Mouse (Mus musculus) heart, embryonic 12.5 days (tissue): Measurements from ENCODE around the gene Cygb. TPM values are rescaled to one million over a fixed set of nuclear protein-coding genes. Genes with fewer than 3 reads are reported as not detected.
"Not testable (repeated sequence)": the region's sequence is repeated elsewhere in the genome, so short reads cannot be mapped to it uniquely, and the experiment has no call there.

Experiments
- ATAC-seq: fragments of 200-750 bp; cut with Nextera tagmentation; 2 replicates; pipeline ENCODE4 v1.8.0; 2017; ENCODE audit warnings: moderate TSS enrichment, moderate library complexity; ENCODE audit not compliant: insufficient number of reproducible peaks, low FRiP score
- H3K27ac ChIP-seq: fragments of 300-500 bp; sonication (generic); 2 replicates; pipeline ENCODE4 v1.5.1; 2016; ENCODE audit warnings: mild to moderate bottlenecking, moderate library complexity; ENCODE audit not compliant: poor library complexity, severe bottlenecking
- H3K27me3 ChIP-seq: fragments of 300-500 bp; sonication (generic); replicated peaks from 2 replicates; pipeline ENCODE4 v1.6.1; 2016; ENCODE audit warnings: mild to moderate bottlenecking, moderate library complexity
- H3K36me3 ChIP-seq: fragments of 300-500 bp; sonication (generic); 2 replicates; pipeline ENCODE4 v1.6.1; 2016; ENCODE audit warnings: mild to moderate bottlenecking, moderate library complexity
- H3K4me1 ChIP-seq: fragments of 300-500 bp; sonication (generic); replicated peaks from 2 replicates; pipeline ENCODE4 v1.6.1; 2016; ENCODE audit warnings: mild to moderate bottlenecking
- H3K4me2 ChIP-seq: fragments of 300-500 bp; sonication (generic); 2 replicates; pipeline ENCODE4 v1.6.1; 2016; ENCODE audit warnings: mild to moderate bottlenecking, moderate library complexity
- H3K4me3 ChIP-seq: fragments of 300-500 bp; sonication (generic); 2 replicates; pipeline ENCODE4 v1.5.1; 2016; ENCODE audit warnings: mild to moderate bottlenecking
- H3K9ac ChIP-seq: fragments of 300-500 bp; sonication (generic); 2 replicates; pipeline ENCODE4 v1.6.1; 2016; ENCODE audit warnings: mild to moderate bottlenecking, moderate library complexity
- H3K9me3 ChIP-seq: fragments of 300-500 bp; sonication (generic); replicated peaks from 2 replicates; pipeline ENCODE4 v1.6.1; 2016; ENCODE audit warnings: mild to moderate bottlenecking, moderate library complexity
- WGBS: fragments of 180-500 bp; shearing (Covaris S2); methylation state at CpG from one replicate; pipeline ENCODE4 v1.1.7; 2016; 5-methylcytosine and 5-hydroxymethylcytosine counted together
- polyA plus RNA-seq: library from polyadenylated mRNA; unstranded; fragments of >200 nt; fragmentation: Nextera tagmentation; extraction: Ambion mirVana; gene quantifications from 2 replicates; pipeline ENCODE4 v1.2.1, GENCODE M21; 2016

The Cygb gene
- polyA plus RNA-seq, 1 experiment from 2014 or later: 1.4 TPM

DNA sequence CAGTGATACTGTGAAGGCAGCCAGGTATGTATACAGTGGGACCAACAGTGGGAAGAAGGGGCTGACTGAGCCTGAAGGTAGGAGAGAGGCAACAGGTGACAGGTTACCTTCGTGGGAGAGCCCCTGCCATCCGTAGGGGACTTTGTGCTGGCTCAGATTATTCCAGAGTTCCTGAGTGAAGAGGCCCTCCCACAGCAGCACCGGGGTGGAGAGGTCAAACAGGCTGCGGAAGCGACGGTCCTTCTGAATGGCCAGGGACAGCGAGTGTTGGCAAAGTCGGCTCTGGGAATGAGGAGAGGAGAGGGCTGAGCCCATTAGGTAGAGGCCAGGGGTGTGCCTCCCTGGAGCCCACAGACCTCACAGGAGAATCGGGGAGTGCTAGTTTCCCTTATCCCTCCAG is 31.6 kb upstream of the Cygb start:
- Histone ChIP-seq H3K9ac (no peak overlapping the region), H3K4me3 (no peak overlapping the region), H3K4me2 (no peak overlapping the region), H3K4me1 (no peaks in the 10 kb centered on the region), H3K36me3 (peaks cover 30% of the 10 kb centered on the region; the same call in 1 of the 2 replicates), H3K27me3 (no peaks in the 10 kb centered on the region), H3K9me3 (no peaks in the 10 kb centered on the region), H3K27ac (no peak overlapping the region)
- 72% methylated on average over 9 of the region's 9 CpGs for WGBS
- ATAC-seq: no peak

DNA sequence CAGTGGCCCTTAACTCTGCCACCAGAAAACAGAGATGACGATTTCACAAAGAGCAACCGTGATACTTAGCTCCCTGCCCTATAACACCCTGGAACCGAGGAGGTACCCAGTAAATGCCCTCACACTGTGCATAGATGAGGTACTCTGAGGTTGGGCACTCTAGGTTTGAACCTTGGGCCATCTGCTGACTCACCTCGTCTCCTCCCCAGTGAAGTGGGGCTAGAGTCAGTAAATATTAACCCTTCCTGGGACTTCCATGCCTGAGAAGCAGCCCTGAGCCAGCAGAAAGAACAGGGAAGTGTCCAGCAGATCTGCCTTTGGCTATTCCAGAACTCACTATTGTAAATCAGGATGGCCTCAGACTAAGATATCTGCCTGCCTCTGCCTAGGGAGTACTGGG is 29.7 kb upstream of the Cygb start:
- WGBS: 83% methylated on average over 4 of the region's 4 CpGs
- no peak for ATAC-seq

DNA sequence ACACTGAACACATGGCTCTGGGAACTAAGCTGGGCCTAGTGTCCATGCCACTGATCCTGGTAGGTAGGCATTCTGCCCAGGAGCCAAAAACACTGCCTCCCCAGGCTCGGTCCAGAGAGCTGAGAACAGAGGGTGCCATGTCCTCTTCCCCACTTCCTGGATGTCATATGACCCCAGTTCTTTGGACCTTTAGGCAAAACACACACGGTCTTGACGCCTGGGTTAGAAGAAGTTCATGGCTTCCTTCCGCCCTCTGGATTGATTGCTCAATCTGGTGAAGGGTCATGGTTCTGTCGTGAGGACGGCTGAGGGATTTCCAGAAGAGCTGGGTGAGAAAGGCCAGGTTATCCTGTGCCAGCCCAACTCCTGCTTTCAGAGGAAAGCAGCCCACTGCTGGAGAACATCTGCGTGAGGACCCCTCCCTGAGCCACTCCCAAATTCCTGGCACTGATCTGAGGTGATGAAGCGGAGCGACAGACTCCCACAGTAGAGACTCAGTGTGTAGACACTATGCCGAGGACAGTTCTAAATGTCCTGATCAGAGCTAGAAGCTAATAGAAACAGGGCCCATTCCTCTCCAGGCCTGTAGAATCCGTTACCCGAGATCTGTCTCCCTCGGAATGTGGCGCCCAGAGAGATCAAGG is 28.5 kb upstream of the Cygb start:
- H3K4me1 ChIP-seq: no peaks in the 10 kb centered on the region
- H3K4me2 ChIP-seq: no peak overlapping the region
- ATAC-seq: no peak
- 74% methylated on average over 14 of the region's 14 CpGs for WGBS
- no peaks in the 10 kb centered on the region for H3K9me3 ChIP-seq
- no peak overlapping the region for H3K27ac ChIP-seq
- no peaks in the 10 kb centered on the region for H3K27me3 ChIP-seq
- peaks cover 44% of the 10 kb centered on the region for H3K36me3 ChIP-seq
- H3K4me3 ChIP-seq: no peak overlapping the region
- H3K9ac ChIP-seq: no peak overlapping the region

More for the DNA sequence above, 29.7 kb upstream of the Cygb start:
- no peak overlapping the region for H3K4me2 ChIP-seq
- H3K36me3 ChIP-seq: peaks cover 36% of the 10 kb centered on the region
- H3K27ac ChIP-seq: no peak overlapping the region
- no peak overlapping the region for H3K9ac ChIP-seq
- no peaks in the 10 kb centered on the region for H3K27me3 ChIP-seq
- no peaks in the 10 kb centered on the region for H3K9me3 ChIP-seq
- no peaks in the 10 kb centered on the region for H3K4me1 ChIP-seq
- H3K4me3 ChIP-seq: no peak overlapping the region

DNA sequence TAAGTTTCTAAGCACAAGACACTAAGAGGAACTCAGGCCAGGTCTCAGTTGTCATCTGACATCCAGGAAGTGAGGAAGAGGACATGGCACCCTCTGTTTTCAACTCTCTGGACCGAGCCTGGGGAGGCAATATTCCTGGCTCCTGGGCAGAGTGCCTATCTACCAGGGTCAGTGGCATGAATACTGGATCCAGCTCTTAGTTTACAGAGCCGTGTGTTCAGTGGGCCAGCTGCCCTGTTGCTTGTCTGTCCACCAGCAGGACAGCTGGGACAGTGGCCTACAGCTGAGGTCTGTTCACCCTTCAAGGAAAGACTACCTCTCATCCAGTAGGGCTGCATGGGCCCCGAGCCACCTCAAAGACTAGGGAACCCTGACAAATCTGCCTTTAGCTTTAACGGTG is 27.0 kb upstream of the Cygb start:
- Histone ChIP-seq H3K27me3 (no peaks in the 10 kb centered on the region), H3K4me1 (no peaks in the 10 kb centered on the region), H3K9me3 (no peaks in the 10 kb centered on the region), H3K4me2 (no peak overlapping the region), H3K36me3 (peaks cover 57% of the 10 kb centered on the region), H3K4me3 (no peak overlapping the region), H3K9ac (no peak overlapping the region), H3K27ac (no peak overlapping the region)
- ATAC-seq: no peak
- 81% methylated on average over 4 of the region's 4 CpGs for WGBS

DNA sequence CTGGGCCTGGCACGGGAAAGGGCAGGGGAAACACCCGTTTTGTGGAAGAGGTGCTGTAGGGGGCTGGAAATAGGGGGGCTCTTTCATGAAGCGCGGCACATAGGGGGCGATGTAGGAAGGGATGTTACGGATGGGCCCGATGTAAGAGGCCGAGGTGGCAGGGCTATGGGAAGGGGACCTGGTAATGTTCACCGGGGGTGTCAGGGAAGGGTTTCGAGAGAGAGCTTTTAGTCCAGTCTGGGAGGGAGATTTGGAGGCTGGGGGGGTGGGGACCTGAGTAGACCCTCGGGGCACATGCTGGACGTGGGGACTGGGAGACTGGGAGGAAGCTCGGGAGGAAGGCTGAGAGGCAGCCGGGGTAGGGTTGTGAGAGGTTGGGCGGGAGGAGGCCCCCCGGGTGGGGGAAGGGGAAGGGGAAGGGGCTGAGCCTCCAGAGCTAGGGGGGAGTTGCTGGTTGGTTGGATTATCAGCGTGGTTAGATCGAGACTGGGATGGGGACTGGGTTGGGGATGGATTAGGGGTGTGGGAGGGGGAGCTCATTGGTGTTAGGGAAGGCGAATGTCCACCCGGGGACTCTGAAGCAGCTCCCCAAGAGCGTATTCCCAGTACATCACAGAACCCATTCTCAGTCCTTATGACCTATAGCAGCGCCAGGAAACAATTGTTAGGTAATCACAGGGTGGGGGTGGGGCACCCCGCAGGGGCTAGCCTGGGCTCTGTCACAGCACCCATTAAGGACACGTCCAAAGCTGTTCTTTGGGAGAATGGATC is 26.4 kb upstream of the Cygb start:
- Histone ChIP-seq H3K9ac (no peak overlapping the region), H3K36me3 (peaks cover 64% of the 10 kb centered on the region), H3K4me3 (no peak overlapping the region), H3K27me3 (no peaks in the 10 kb centered on the region), H3K9me3 (no peaks in the 10 kb centered on the region), H3K27ac (no peak overlapping the region), H3K4me2 (no peak overlapping the region), H3K4me1 (no peaks in the 10 kb centered on the region)
- no peak for ATAC-seq
- WGBS: 75% methylated on average over 24 of the region's 24 CpGs

DNA sequence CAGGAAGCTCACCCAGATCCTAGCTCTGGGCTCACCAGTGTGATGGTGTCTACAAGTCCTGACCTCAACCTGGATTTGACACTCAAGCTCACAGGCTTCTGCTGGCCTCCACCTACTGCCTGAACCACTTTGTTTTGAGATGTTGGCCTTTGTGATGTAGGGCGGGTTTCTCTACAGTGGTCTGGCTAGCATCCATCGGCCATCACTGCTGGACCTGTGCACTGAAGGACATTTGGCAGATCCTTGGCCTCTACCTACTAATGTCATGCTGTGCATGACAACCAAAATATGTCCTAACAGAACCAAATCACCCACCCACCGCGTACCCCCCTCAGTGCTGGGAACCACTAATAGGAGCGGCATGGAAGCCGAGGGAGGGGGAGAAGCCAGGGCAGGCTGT is 25.0 kb upstream of the Cygb start:
- Histone ChIP-seq H3K27ac (no peak overlapping the region), H3K4me2 (no peak overlapping the region), H3K4me3 (no peak overlapping the region), H3K4me1 (peaks cover 10% of the 10 kb centered on the region), H3K9ac (no peak overlapping the region), H3K36me3 (peaks cover 73% of the 10 kb centered on the region), H3K27me3 (no peaks in the 10 kb centered on the region), H3K9me3 (no peaks in the 10 kb centered on the region)
- no peak for ATAC-seq
- 85% methylated on average over 6 of the region's 6 CpGs for WGBS

DNA sequence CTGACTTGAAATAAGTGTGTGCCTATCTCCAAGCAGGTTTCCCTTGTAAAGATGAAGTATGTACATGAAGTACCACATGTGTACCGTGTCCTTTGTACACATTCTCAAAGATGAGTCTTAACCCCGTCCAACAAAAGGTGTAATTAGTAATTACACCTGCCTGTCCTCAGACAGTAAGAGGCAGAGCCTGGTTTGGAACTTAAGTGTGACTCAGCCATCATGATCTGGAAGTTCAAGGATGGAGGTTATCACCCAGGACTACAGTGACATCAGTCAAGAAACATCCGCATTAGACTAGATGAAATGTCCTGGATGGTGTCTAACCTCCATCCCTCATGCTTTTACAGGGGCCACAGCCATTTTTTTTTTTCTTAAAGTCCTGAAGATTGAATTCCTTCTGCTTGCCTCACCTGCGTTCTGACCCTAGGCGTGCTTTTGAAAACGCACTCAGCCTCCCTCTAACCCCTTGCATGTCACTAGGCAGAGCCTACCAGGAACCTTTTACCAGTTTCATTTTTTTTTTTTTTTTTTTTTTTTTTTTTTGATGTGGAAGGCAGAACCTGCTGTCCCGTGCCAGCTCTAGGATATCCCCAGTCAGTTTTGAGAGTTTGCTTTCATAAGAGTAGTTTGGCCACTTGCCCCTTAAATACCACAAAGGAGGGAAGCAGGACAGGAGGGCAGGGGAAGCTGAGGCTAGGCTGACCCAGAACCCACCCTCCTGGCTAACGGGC is 23.8 kb upstream of the Cygb start:
- H3K4me1 ChIP-seq: peaks cover 17% of the 10 kb centered on the region
- H3K9ac ChIP-seq: no peak overlapping the region
- H3K4me3 ChIP-seq: no peak overlapping the region
- H3K27ac ChIP-seq: no peak overlapping the region
- ATAC-seq: no peak
- no peaks in the 10 kb centered on the region for H3K27me3 ChIP-seq
- no peak overlapping the region for H3K4me2 ChIP-seq
- 82% methylated on average over 8 of the region's 8 CpGs for WGBS
- H3K36me3 ChIP-seq: peaks cover 80% of the 10 kb centered on the region
- H3K9me3 ChIP-seq: no peaks in the 10 kb centered on the region

DNA sequence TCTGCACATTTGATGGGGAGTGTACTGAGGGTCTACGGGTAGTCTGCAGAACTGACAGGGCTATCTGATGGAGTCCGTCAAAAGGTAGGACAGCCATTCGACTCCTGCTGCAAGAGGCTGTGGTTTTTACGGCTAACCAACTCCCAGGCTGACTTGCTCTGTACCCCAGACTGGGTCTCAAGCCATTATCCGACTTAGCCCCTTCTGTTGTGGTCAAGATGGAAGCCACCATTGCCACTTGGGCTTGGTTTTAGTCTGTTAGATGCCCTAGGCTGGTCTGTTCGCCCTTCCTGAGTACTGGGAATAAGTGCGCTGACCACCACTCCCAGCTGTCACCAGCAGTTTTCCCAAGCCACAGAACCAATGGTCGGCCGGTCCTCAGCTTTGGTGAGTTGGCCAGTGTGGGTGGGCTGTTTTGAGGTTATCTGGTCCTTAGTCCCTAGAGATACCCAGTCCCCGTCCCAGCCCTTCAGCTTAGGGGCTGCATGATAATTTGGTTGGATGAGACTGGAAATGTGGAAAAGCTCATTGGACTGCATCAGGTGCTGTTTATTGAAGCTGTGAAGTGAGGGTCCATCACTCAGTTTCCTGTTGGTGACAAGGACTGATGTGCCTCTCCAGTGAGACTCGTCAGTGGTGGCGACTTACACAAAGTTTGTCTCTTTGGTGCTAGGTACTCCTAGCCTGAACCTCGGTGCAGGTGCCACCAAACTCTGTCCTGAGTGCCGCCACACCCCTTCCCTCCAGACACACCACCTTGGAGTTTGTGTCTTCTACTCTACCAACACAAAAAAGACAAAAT is 22.3 kb upstream of the Cygb start:
- H3K4me3 ChIP-seq: no peak overlapping the region
- no peak overlapping the region for H3K4me2 ChIP-seq
- no peak overlapping the region for H3K27ac ChIP-seq
- no peaks in the 10 kb centered on the region for H3K9me3 ChIP-seq
- no peaks in the 10 kb centered on the region for H3K27me3 ChIP-seq
- H3K36me3 ChIP-seq: peaks cover 70% of the 10 kb centered on the region
- H3K4me1 ChIP-seq: peaks cover 24% of the 10 kb centered on the region
- no peak overlapping the region for H3K9ac ChIP-seq
- WGBS: 80% methylated on average over 14 of the region's 14 CpGs
- ATAC-seq: no peak

DNA sequence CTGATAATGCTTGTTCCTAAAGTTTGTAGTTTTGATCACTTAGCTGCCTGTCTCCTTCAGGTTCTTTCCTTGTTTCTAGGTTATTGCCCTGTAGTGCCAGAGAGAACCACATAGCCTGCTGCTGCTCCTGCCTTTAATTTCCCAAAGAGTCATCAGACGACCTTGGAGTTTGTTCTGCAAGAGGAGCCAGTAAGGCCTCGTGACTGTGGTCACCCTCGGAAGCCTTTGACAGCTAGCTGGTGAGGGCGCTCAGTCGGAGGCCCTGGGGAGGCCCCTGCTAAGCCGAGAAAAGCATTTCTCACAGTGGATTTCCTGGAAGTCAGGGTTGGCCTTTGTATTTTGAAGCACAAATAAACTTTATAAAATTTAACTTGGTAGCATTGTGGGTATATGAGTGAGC is 21.3 kb upstream of the Cygb start:
- WGBS: 55% methylated on average over 6 of the region's 6 CpGs
- not testable (repeated sequence) for H3K27me3 ChIP-seq, ATAC-seq, H3K9ac ChIP-seq, H3K4me3 ChIP-seq, H3K9me3 ChIP-seq, H3K4me2 ChIP-seq
- 0 out of 2 replicates have a peak overlapping the region, but pooled peaks have one; percentile 1 for H3K27ac ChIP-seq
- H3K4me1 ChIP-seq: peaks cover 28% of the 10 kb centered on the region
- H3K36me3 ChIP-seq: peaks cover 64% of the 10 kb centered on the region

DNA sequence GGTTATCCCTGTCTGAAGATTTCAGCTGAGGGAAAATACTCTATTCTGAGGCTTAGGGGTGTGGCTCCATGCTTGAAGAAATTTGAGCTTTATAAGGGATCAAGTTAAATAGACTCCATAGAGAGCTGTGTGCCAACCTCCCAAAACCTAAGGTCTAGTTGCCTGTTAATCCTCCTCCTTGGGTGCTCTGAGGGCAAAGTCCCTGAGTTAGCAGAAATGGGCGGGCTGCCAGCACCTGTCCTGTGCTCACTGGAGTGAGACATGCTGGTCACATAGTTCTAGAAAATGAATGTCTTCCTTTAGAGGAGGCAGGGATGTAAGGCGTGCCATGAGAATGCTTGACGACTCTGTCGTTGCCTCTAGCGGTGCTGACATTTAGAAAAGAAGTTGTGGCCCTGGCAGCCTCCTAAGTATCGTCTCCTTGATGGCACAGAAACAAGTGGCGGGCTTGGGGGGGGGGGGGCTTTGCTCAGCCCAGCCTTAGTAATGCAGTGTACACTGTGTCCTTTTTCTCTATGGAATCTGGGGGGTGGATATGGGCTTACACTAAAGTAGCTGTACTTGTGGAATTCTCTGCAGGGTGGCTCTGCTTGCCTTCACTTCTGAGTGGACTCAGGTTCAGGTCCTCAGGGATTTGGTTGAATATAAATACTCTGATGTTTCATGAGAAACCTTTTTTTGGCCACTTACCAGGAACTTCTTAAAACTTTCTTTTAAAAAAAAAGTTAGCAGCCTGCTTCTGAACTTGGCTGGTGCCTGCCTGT is 20.7 kb upstream of the Cygb start:
- Histone ChIP-seq H3K36me3 (peaks cover 64% of the 10 kb centered on the region), H3K4me3 (no peak overlapping the region), H3K9ac (no peak overlapping the region), H3K9me3 (no peaks in the 10 kb centered on the region), H3K27me3 (0 out of 2 replicates have a peak, but pooled peaks cover under 1% of the 10 kb centered on the region), H3K4me2 (no peak overlapping the region), H3K27ac (0 out of 2 replicates have a peak overlapping the region, but pooled peaks have one; percentile 1), H3K4me1 (peaks cover 28% of the 10 kb centered on the region)
- no peak for ATAC-seq
- WGBS: 74% methylated on average over 7 of the region's 7 CpGs
